Mouse (Mus musculus): ENCODE measurements at regions not wholly inside any gene's neighbourhood (a gene's known extent, or its start where the extent isn't known, plus 50 kb on each side); places are given as distances from the start of the nearest gene placed in this dataset.
A peak's percentile ranks its signal among the peaks of the same experiment; 100 is the strongest.

DNA sequence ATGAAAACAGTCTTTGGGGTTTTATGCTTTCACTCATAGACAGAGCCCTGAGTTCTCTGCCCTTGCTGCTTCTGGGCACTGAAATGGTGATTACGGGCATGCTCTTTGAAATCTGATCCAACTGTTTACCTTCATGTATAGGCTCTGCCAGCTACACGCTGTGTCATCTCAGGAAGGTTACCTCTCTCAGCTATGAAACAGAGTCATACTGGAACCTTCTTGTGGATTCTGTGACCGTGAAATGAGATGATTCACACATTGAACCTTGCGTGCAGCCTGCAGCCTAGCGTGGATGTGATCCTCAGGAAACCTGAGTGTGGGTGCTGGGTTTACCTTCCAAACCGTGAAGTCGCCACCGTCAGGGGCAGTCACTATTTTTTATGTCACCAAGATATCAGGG is 189.7 kb upstream of the Spdye4c start:
- Histone ChIP-seq H3K4me1 (replicated peaks; ENCODE audit: control insufficient read depth, insufficient read depth, low read length) (peaks cover 12% of the 10 kb centered on the region), H3K27ac (ENCODE audit: control insufficient read depth, insufficient read depth, low read length) (no peak overlapping the region), H3K36me3 (ENCODE audit: control insufficient read depth, insufficient read depth, low read length) (no peaks in the 10 kb centered on the region), H3K4me3 (ENCODE audit: control insufficient read depth, insufficient read depth, low read length) (no peak overlapping the region), H3K27me3 (ENCODE audit: control insufficient read depth, insufficient read depth, low read length) (no peaks in the 10 kb centered on the region)
- 96% methylated on average over 8 of the region's 8 CpGs for WGBS
- DNase-seq = no peak
- no peak for TF ChIP-seq POLR2A (IDR thresholded peaks at IDR 0.05; ENCODE audit: control insufficient read depth, extremely low read depth, insufficient read depth, low read length, poor library complexity)

DNA sequence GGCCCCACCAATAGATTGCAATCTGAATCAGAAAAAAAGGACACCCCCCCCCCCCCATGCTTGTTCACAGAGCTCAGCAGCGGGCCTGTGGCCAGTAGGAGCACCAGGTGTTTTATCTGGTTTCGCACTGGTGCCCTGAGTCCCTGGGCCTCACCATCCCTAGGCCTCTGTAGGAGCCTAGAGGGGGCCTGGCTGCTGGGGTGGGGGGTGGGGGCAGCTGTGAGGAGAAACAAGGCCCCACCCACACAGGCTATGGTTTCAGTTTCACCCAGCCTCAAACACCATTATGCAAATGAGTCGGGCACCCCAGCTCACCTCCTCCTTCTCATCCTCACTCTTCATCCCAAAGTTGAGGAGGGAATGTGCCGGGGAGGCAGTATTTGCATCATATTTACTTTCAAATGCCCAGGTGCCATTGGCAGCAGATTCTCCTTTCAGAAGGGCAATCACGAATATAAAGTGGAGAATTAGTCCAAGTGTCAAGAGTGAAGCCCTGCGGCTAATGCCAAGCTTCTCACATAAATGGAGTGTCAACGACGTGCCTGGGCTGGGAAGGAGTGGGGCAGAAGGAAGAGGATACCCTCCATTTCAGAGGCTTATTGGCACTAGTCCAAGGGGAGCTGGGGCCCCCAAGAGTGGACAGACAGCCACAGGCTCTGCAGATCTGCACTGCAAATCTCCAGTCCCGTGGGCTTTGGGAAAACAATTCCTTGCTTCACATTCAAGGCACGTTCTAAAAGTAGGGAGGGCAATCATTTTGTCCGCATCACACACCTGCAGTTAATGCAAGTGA is 187.7 kb upstream of the Spdye4c start:
- Histone ChIP-seq H3K27ac (ENCODE audit: control insufficient read depth, insufficient read depth, low read length) (no peak overlapping the region), H3K4me1 (replicated peaks; ENCODE audit: control insufficient read depth, insufficient read depth, low read length) (peaks cover 15% of the 10 kb centered on the region), H3K4me3 (ENCODE audit: control insufficient read depth, insufficient read depth, low read length) (no peak overlapping the region), H3K27me3 (ENCODE audit: control insufficient read depth, insufficient read depth, low read length) (no peaks in the 10 kb centered on the region), H3K36me3 (ENCODE audit: control insufficient read depth, insufficient read depth, low read length) (no peaks in the 10 kb centered on the region)
- DNase-seq = no peak
- WGBS = 74% methylated on average over 11 of the region's 11 CpGs
- TF ChIP-seq POLR2A (IDR thresholded peaks at IDR 0.05; ENCODE audit: control insufficient read depth, extremely low read depth, insufficient read depth, low read length, poor library complexity) (no peak), CTCF (IDR thresholded peaks at IDR 0.05; ENCODE audit: borderline replicate concordance, control insufficient read depth, extremely low read depth, insufficient read depth, low read length, poor library complexity) (no peak)

DNA sequence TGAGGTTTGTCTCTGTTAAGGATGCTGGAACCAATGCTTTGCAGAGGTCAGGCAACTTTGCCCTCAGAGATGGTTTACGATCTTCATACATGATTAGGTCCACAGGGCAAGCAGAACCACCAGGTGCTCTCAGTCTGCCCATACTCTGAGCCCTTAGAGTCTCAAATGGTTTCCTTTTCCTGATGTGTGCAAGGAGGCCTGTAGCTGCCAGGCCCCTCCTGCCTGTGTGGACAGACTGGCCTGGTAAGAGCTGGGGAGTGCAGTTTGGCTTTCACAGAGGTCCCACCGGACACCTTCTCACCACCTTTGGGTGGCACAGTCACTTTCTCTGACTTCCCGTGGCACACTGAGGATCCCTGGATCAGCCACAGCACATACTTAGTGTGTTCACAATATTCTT is 186.6 kb upstream of the Spdye4c start:
- no peak overlapping the region for H3K4me3 ChIP-seq (ENCODE audit: control insufficient read depth, insufficient read depth, low read length)
- no peaks in the 10 kb centered on the region for H3K36me3 ChIP-seq (ENCODE audit: control insufficient read depth, insufficient read depth, low read length)
- H3K4me1 ChIP-seq (replicated peaks; ENCODE audit: control insufficient read depth, insufficient read depth, low read length) = peaks cover 15% of the 10 kb centered on the region
- no peaks in the 10 kb centered on the region for H3K27me3 ChIP-seq (ENCODE audit: control insufficient read depth, insufficient read depth, low read length)
- TF ChIP-seq POLR2A (IDR thresholded peaks at IDR 0.05; ENCODE audit: control insufficient read depth, extremely low read depth, insufficient read depth, low read length, poor library complexity) (no peak), CTCF (IDR thresholded peaks at IDR 0.05; ENCODE audit: borderline replicate concordance, control insufficient read depth, extremely low read depth, insufficient read depth, low read length, poor library complexity) (no peak)
- WGBS = 92% methylated on average over 3 of the region's 3 CpGs
- H3K27ac ChIP-seq (ENCODE audit: control insufficient read depth, insufficient read depth, low read length) = no peak overlapping the region
- DNase-seq = no peak

- Histone ChIP-seq H3K36me3 (ENCODE audit: control insufficient read depth, insufficient read depth, low read length) (no peaks in the 10 kb centered on the region), H3K27ac (ENCODE audit: control insufficient read depth, insufficient read depth, low read length) (no peak overlapping the region), H3K4me3 (ENCODE audit: control insufficient read depth, insufficient read depth, low read length) (no peak overlapping the region), H3K27me3 (ENCODE audit: control insufficient read depth, insufficient read depth, low read length) (no peaks in the 10 kb centered on the region), H3K4me1 (replicated peaks; ENCODE audit: control insufficient read depth, insufficient read depth, low read length) (peaks cover 15% of the 10 kb centered on the region)
- TF ChIP-seq POLR2A (IDR thresholded peaks at IDR 0.05; ENCODE audit: control insufficient read depth, extremely low read depth, insufficient read depth, low read length, poor library complexity) = no peak
- TF ChIP-seq CTCF (IDR thresholded peaks at IDR 0.05; ENCODE audit: borderline replicate concordance, control insufficient read depth, extremely low read depth, insufficient read depth, low read length, poor library complexity) = no peak
- WGBS = 25% methylated on average over 7 of the region's 7 CpGs
- DNase-seq = no peak
Observed at GRCm38 (mm10) chr2:128407076-128407475, 183.9 kb upstream of the Spdye4c start.

GRCm38 (mm10) chr2:128408718-128409117 is 182.3 kb upstream of the Spdye4c start:
- DNase-seq = peak; percentile 66
- H3K4me1 ChIP-seq (replicated peaks; ENCODE audit: control insufficient read depth, insufficient read depth, low read length) = peaks cover 18% of the 10 kb centered on the region
- 80% methylated on average over 6 of the region's 6 CpGs for WGBS

GRCm38 (mm10) chr2:128412352-128412751 is 178.7 kb upstream of the Spdye4c start:
- Histone ChIP-seq H3K36me3 (ENCODE audit: control insufficient read depth, insufficient read depth, low read length) (no peaks in the 10 kb centered on the region), H3K27me3 (ENCODE audit: control insufficient read depth, insufficient read depth, low read length) (no peaks in the 10 kb centered on the region), H3K4me3 (ENCODE audit: control insufficient read depth, insufficient read depth, low read length) (no peak overlapping the region), H3K4me1 (replicated peaks; ENCODE audit: control insufficient read depth, insufficient read depth, low read length) (peaks cover 16% of the 10 kb centered on the region), H3K27ac (ENCODE audit: control insufficient read depth, insufficient read depth, low read length) (peak overlapping the region; percentile 89)
- peak; percentile 92 for DNase-seq
- peak; percentile 98 for TF ChIP-seq CTCF (IDR thresholded peaks at IDR 0.05; ENCODE audit: borderline replicate concordance, control insufficient read depth, extremely low read depth, insufficient read depth, low read length, poor library complexity)
- TF ChIP-seq POLR2A (IDR thresholded peaks at IDR 0.05; ENCODE audit: control insufficient read depth, extremely low read depth, insufficient read depth, low read length, poor library complexity) = no peak
- WGBS = 8% methylated on average over 10 of the region's 10 CpGs

More at GRCm38 (mm10) chr2:128408718-128409117, 182.3 kb upstream of the Spdye4c start:
- no peak overlapping the region for H3K4me3 ChIP-seq (ENCODE audit: control insufficient read depth, insufficient read depth, low read length)
- H3K36me3 ChIP-seq (ENCODE audit: control insufficient read depth, insufficient read depth, low read length) = no peaks in the 10 kb centered on the region
- H3K27ac ChIP-seq (ENCODE audit: control insufficient read depth, insufficient read depth, low read length) = no peak overlapping the region
- no peaks in the 10 kb centered on the region for H3K27me3 ChIP-seq (ENCODE audit: control insufficient read depth, insufficient read depth, low read length)
- TF ChIP-seq CTCF (IDR thresholded peaks at IDR 0.05; ENCODE audit: borderline replicate concordance, control insufficient read depth, extremely low read depth, insufficient read depth, low read length, poor library complexity) (no peak), POLR2A (IDR thresholded peaks at IDR 0.05; ENCODE audit: control insufficient read depth, extremely low read depth, insufficient read depth, low read length, poor library complexity) (no peak)
